Mouse (Mus musculus) liver, adult 2 months (tissue): Measurements from ENCODE around the gene Olfr467. TPM values are rescaled to one million over a fixed set of nuclear protein-coding genes. Genes with fewer than 3 reads are reported as not detected.
A peak's percentile ranks its signal among the peaks of the same experiment; 100 is the strongest.
"Not testable (repeated sequence)": the region's sequence is repeated elsewhere in the genome, so short reads cannot be mapped to it uniquely, and the experiment has no call there.

Experiments used
- DNase-seq: peaks from one replicate; pipeline ENCODE4 v3.0.0-alpha.2; 2011; ENCODE audit warnings: low read depth, low spot score; ENCODE audit errors: extremely low read depth
- H3K27ac ChIP-seq: fragments of 200-500 bp; replicated peaks from 2 replicates; pipeline ENCODE4 v1.5.1; 2012; ENCODE audit warnings: low read depth, mild to moderate bottlenecking, control low read depth, inconsistent platforms, low read length; ENCODE audit not compliant: insufficient read depth
- H3K27me3 ChIP-seq: fragments of 200-500 bp; 2 replicates; pipeline ENCODE4 v1.6.1; 2012; ENCODE audit warnings: mild to moderate bottlenecking, moderate library complexity, low read length, inconsistent platforms; ENCODE audit not compliant: control insufficient read depth, insufficient read depth
- H3K36me3 ChIP-seq: fragments of 200-500 bp; 2 replicates; pipeline ENCODE4 v1.6.1; 2012; ENCODE audit warnings: low read length, inconsistent platforms; ENCODE audit not compliant: control insufficient read depth, insufficient read depth
- H3K4me1 ChIP-seq: fragments of 200-500 bp; 2 replicates; pipeline ENCODE4 v1.6.1; 2011; ENCODE audit warnings: low read length; ENCODE audit not compliant: control insufficient read depth, insufficient read depth
- H3K4me3 ChIP-seq: fragments of 200-500 bp; 2 replicates; pipeline ENCODE4 v1.5.1; 2011; ENCODE audit warnings: low read depth, mild to moderate bottlenecking, control low read depth, low read length, moderate library complexity; ENCODE audit not compliant: insufficient read depth
- H3K79me2 ChIP-seq: fragments of 200-500 bp; 2 replicates; pipeline ENCODE4 v1.6.1; 2012; ENCODE audit warnings: inconsistent platforms, mild to moderate bottlenecking, low read length, moderate library complexity; ENCODE audit not compliant: control insufficient read depth, insufficient read depth
- H3K9ac ChIP-seq: fragments of 200-500 bp; 2 replicates; pipeline ENCODE4 v1.6.1; 2012; ENCODE audit warnings: low read depth, mild to moderate bottlenecking, control low read depth, inconsistent platforms, low read length
- CTCF ChIP-seq: fragments of 200-500 bp; IDR thresholded peaks from 2 replicates; pipeline ENCODE4 v1.5.1; 2011; ENCODE audit warnings: low read depth, low read length, control low read depth
- POLR2A ChIP-seq: fragments of 200-500 bp; IDR thresholded peaks from 2 replicates; pipeline ENCODE4 v1.6.1; 2011; ENCODE audit warnings: low read length, control low read depth; ENCODE audit not compliant: insufficient read depth; ENCODE audit errors: extremely low read depth
- WGBS: fragments of 180-500 bp; shearing (Covaris S2); methylation state at CpG from one replicate; pipeline ENCODE4 v1.1.7; 2018; 5-methylcytosine and 5-hydroxymethylcytosine counted together
- polyA plus RNA-seq: library from polyadenylated mRNA; depleted of rRNA; stranded (reverse); fragments of >200 nt; gene quantifications from 2 replicates; pipeline ENCODE4 v1.2.3, GENCODE M21; 2012
- total RNA-seq: library from RNA; depleted of rRNA; stranded (reverse); fragments of >200 nt; gene quantifications from 2 replicates; pipeline ENCODE4 v1.2.3, GENCODE M21; 2014

Olfr467 gene
- total and polyA plus RNA-seq, 2 experiments, result not detected

DNA sequence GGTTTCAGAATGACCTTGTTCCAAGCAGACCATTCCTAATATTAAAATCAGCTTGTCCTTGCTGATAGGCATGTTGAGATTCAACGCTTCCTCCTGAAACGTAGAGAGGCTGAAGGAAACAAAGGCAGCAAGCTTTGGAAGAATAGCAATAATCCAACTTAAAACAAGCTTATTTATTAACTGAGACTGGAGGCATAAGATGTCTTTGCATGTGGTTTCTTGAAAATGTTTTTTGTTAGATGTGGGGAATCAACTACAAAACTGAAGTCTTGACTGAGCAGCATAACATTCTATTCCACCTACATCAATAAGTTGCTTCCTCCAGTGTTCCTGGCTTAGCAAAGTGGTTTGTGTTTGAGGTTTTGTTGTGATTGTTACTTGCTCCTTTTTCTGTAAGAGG is 11.0 kb upstream of the Olfr467 start, which contains the start of gene Ovch2:
Gene Ovch2, minus strand, starts transcription at position 101 of the 400 bp plus-strand sequence.
- 81% methylated on average over 2 of the region's 2 CpGs for WGBS
- H3K4me1 ChIP-seq, result no peaks in the 10 kb centered on the region
- no peaks in the 10 kb centered on the region for H3K79me2 ChIP-seq
- peaks cover 3% of the 10 kb centered on the region; the same call in 1 of the 2 replicates for H3K27me3 ChIP-seq
- no peak within 1 kb of the TSS for H3K27ac ChIP-seq
- H3K36me3 ChIP-seq, result no peaks in the 10 kb centered on the region
- no peak within 1 kb of the TSS for H3K4me3 ChIP-seq
- H3K9ac ChIP-seq, result no peak within 1 kb of the TSS
- no peak for DNase-seq
- TF ChIP-seq CTCF, result no peak
- TF ChIP-seq POLR2A, result no peak

DNA sequence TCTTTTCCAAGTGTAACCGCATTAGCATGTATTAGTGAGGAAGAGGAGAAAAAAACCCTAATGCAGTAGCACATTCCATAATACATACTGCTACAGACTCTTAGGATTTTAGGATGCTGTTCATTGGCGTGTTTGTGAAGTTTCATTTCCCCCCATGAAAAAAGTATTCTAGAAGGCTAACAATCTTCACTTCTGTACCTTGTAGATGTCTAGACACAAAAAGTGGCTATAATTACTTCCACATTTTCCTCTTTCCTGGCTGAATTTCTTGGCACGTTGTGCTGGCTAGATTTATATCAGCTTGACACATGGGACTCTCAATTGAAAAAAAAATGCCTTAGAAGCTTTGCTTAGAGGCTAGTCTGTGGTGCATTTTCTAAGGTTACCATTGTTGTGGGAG is 9.9 kb upstream of the Olfr467 start:
- DNase-seq, result no peak
- H3K36me3 ChIP-seq, result no peaks in the 10 kb centered on the region
- H3K4me3 ChIP-seq, result no peak overlapping the region
- 72% methylated on average over 3 of the region's 3 CpGs for WGBS
- peaks cover 3% of the 10 kb centered on the region; the same call in 1 of the 2 replicates for H3K27me3 ChIP-seq
- H3K27ac ChIP-seq, result no peak overlapping the region
- H3K79me2 ChIP-seq, result no peaks in the 10 kb centered on the region
- no peak overlapping the region for H3K9ac ChIP-seq
- TF ChIP-seq POLR2A (no peak), CTCF (no peak)
- H3K4me1 ChIP-seq, result no peaks in the 10 kb centered on the region

DNA sequence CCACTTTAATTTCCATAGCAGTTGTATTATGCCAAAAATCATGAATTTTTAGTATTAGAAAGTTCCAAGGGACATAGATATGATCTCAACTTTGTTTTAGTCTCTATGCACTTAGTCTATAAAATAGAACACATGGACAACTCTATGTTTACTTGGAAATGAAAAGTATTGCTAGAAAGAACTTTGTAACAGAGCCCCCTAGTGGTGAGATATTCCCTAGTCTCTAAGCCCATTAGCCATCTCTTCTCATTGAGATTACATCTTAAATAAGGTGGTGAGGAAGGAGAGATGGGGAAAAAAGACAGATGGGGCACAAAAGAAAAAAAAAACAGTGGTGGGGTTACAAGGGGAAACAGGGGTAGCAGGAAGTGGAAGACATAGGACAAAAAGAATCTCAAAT is 7.4 kb downstream of the Olfr467 start:
- no peaks in the 10 kb centered on the region for H3K27me3 ChIP-seq
- no peak overlapping the region for H3K4me3 ChIP-seq
- no peaks in the 10 kb centered on the region for H3K4me1 ChIP-seq
- H3K27ac ChIP-seq, result no peak overlapping the region
- no peak overlapping the region for H3K9ac ChIP-seq
- H3K36me3 ChIP-seq, result no peaks in the 10 kb centered on the region
- H3K79me2 ChIP-seq, result no peaks in the 10 kb centered on the region
- DNase-seq, result peak; percentile 14
- peak; percentile 31; the same call in 1 of the 2 replicates for TF ChIP-seq CTCF
- no peak for TF ChIP-seq POLR2A

DNA sequence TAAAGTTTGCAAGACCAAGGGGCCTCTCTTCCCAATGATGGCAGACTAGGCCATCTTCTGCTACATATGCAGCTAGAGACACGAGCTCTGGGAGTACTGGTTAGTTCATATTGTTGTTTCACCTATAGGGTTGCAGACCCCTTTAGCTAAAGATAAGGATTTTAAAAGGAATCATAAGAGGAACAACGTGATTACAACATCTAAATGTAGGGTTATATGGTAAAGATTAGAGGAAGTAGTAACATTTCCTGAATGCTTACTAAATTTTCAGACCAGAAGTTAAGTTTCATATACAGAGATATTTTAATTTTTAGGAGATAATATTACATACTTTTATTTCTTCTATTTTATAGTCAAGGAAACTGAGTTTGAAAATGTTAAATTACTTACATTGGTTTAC is 11.8 kb downstream of the Olfr467 start:
- 51% methylated on average over 2 of the region's 2 CpGs for WGBS
- not testable (repeated sequence) for DNase-seq, H3K36me3 ChIP-seq, H3K79me2 ChIP-seq, H3K27ac ChIP-seq, H3K27me3 ChIP-seq, H3K9ac ChIP-seq, H3K4me3 ChIP-seq, H3K4me1 ChIP-seq

DNA sequence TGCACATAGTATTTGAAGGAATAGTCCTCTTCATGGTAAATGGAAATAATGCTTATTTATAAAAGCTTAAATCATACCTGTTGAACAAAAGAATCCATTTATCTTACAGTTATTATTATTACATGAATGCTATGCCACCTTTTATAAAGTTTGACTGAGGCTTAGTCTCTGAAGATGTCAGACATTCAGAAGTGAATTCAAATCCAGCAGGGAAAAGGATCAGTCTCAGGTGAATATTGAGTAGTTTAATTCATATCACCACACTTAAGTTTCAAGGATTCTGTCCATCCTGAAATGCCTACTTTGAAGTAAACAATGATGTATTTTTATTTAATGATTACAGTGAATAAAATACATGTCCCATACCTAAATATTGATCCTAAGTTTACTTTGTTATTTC is 13.4 kb downstream of the Olfr467 start, which contains the start of gene Olfr469:
Gene Olfr469, minus strand, starts transcription at position 101 of the 400 bp plus-strand sequence.
- not testable (repeated sequence) for H3K4me3 ChIP-seq, H3K27me3 ChIP-seq, DNase-seq, H3K4me1 ChIP-seq, H3K79me2 ChIP-seq, H3K27ac ChIP-seq, H3K36me3 ChIP-seq, H3K9ac ChIP-seq

DNA sequence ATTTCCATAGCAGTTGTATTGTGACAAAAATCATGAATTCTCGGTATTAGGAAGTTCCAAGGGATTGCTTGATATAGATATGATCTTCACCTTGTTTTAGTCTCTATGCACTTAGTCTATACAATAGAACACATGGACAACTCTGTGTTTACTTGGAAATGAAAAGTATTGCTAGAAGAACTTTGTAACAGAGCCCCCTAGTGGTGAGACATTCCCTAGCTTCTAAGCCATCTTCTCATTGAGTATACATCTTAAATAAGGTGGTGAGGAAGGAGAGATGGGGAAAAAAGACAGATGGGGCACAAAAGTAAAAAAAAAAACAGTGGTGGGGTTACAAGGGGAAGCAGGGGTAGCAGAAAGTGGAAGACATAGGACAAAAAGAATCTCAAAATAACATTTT is 29.7 kb downstream of the Olfr467 start:
- no peak overlapping the region for H3K4me3 ChIP-seq
- peak; percentile 26; the same call in 1 of the 2 replicates for TF ChIP-seq CTCF
- TF ChIP-seq POLR2A, result no peak
- no peaks in the 10 kb centered on the region for H3K36me3 ChIP-seq
- H3K27ac ChIP-seq, result no peak overlapping the region
- H3K9ac ChIP-seq, result no peak overlapping the region
- H3K79me2 ChIP-seq, result no peaks in the 10 kb centered on the region
- H3K27me3 ChIP-seq, result no peaks in the 10 kb centered on the region
- 80% methylated on average over 1 of the region's 1 CpGs for WGBS
- no peaks in the 10 kb centered on the region for H3K4me1 ChIP-seq
- DNase-seq, result peak; percentile 11

DNA sequence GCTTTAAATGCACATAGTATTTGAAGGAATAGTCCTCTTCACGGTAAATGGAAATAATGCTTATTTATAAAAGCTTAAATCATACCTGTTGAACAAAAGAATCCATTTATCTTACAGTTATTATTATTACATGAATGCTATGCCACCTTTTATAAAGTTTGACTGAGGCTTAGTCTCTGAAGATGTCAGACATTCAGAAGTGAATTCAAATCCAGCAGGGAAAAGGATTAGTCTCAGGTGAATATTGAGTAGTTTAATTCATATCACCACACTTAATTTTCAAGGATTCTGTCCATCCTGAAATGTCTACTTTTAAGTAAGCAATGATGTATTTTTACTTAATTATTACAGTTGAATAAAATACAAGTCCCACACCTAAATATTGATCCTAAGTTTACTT is 35.3 kb downstream of the Olfr467 start, which contains the start of gene Olfr470:
Gene Olfr470, minus strand, starts transcription at position 101 of the 400 bp plus-strand sequence.
- H3K27me3 ChIP-seq, H3K4me1 ChIP-seq, H3K4me3 ChIP-seq, H3K9ac ChIP-seq, H3K79me2 ChIP-seq, H3K27ac ChIP-seq, H3K36me3 ChIP-seq, DNase-seq: not testable (repeated sequence)
- 79% methylated on average over 1 of the region's 1 CpGs for WGBS
